Mouse (Mus musculus) embryo, embryonic 11 days (tissue): ENCODE measurements around the gene Nfic.

Experiments
- DNase-seq: peaks from one replicate; pipeline ENCODE4 v3.0.0-alpha.2; 2015

The Nfic gene

GRCm38 (mm10) chr10:81485060-81485449, 29.6 kb upstream of the Nfic start:
- DNase-seq, result no peak

- peak; percentile 35 for DNase-seq
These were observed 29.1 kb upstream of the Nfic start for GRCm38 (mm10) chr10:81484441-81485059.

- DNase-seq, result peak; percentile 49
These were observed 28.5 kb upstream of the Nfic start for GRCm38 (mm10) chr10:81483983-81484382.

DNA sequence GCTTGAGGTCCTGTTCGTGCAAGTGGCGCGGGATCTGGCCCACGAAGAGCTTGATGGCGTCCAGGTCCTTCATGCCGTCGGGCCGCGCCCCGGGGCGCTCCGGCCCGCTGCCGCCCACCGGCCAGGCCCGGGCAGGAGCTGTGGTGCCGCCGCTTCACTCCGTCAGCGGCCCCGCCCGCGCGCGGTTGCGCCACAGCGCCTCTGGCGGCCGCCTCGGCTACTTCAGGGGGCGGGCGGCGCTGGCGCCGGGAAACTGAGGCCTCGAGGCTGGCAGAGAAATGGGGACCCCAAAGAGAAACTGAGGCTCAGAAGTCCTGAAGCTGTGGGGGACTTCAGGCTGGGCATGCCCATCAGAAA, 27.1 kb upstream of the Nfic start, which contains the start of gene Celf5:
TSS of gene Celf5 (minus strand) at position 177 of the 357 bp plus-strand sequence.
- DNase-seq, result peak; percentile 74

DNA sequence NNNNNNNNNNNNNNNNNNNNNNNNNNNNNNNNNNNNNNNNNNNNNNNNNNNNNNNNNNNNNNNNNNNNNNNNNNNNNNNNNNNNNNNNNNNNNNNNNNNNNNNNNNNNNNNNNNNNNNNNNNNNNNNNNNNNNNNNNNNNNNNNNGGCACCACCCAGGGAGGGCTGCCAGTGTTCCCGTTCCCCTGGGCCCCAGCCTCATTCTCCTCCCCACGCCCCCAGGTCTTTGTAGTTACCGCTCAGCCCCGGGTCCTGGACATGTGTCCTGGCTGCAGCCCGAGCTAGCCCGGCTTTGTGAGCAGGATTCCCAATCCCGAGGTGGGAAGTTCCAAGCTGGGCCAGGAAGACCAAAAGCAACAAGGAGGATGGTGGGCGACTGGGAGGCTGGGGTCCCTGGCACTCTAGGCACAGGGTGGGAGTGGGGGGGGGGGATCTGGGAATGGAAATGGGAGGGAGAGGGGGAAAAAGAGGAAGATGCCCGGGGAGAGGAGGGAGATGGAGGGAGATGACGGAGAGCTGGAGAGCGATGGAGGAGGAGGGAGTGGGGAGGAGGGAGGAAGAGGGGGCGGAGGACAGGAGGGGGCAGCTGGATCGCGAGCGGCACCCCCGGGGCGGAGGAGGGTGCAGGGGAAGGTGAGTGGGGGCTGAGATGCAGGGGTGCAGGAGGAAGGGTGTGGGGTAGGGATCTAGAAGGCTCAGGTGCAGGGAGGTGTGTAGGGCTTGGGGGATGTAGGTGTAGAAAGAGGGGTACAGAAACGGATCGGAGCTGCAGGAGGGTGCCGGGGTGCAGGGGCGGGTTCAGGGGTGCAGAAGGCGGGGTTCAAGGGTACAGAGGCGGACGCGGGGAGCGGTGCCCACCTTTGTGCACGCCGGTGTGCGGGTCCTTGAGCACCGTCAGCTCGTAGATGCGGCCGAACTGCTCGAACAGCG, 26.4 kb upstream of the Nfic start:
- DNase-seq, result no peak

DNA sequence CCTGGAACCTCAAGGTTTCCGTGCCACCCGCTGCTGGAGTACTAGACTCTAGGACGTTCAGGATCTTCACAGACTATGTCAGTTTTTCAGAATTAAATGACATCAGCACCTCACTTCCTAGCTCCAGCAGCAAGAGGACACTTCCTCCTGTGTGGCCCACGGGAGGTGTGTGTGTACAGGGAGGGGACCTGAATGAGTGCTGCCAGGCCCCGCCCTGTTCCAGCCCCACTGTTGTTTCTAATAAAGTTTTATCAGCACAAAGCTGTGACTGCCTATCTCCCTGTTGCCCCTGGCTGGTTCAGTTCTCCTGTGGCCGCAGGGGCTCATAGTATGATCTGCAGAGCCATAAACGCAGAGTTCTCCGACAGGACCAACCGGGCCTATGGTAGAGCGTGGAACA, 19.0 kb upstream of the Nfic start:
- DNase-seq, result no peak

DNA sequence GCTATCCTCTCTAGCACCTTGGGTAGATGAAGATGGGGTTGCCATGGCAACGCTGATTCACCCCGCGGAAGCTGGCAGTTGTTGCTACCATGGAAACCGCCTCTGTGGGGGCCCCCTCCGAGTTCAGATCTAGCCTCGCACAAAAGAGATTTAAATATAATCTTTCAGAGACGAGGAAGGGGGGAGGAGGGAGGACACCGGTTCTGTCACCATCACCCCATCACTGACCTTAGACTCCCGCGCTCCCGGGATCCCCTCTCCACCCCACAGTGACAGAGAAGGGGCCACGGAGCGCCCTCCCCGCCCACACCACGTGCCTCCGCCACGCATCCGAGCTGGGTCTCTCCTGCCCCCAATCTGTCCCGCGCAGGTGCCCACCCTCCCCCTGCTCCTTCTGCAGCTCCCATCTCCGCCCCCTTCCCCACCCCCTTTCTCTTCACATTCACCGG, 17.6 kb upstream of the Nfic start:
- DNase-seq, result peak; percentile 83

DNA sequence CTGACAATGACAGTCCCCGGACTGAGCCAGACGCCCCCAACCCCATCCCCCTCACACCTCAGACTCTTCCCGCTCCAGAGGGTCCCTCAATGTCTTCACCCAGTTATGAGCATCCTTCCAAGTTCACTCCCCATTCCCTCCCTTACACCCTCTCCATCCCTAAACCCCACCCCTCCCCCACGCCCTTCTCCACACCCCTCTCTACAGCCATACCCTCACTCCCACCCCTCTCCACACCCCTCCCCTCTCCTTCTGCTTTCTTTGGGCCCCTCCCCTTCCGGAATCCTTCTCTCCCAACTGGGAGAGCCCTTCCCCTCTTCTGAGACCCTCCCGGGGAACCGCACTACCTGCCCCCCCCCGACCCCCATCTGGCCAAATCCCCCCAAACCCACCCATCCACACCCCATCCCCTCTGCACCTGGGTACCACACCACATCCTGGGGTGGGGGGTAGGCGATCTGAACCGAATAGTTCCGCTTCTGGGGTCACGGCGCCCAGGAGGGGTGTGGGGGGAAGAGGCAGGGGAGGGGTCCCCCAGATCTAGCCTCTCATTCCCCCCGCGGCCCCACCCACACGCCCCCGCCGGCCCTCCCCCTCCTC, 17.1 kb upstream of the Nfic start:
- peak; percentile 43 for DNase-seq

DNA sequence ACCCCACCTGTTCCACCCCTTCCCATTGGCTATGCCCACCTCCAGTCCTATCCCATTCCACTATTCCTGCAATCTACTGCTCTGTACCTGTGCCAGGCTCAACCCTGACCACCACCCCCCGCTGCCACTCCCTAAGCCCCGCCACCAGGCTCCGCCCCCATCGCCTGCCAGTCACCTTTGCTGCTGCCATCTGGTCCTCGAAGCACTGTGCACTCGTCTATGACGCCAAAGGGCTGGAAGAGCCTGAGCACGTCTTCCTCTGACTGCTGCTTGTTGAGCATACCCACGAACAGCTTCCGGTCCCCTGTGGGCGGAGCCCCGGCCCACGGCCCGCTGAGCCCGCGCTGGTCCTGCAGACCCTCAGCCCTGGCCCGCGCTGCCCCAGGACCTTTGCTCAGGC, 15.0 kb upstream of the Nfic start:
- DNase-seq, result no peak

- no peak for DNase-seq
These were observed 13.8 kb upstream of the Nfic start for GRCm38 (mm10) chr10:81469253-81469652.

DNA sequence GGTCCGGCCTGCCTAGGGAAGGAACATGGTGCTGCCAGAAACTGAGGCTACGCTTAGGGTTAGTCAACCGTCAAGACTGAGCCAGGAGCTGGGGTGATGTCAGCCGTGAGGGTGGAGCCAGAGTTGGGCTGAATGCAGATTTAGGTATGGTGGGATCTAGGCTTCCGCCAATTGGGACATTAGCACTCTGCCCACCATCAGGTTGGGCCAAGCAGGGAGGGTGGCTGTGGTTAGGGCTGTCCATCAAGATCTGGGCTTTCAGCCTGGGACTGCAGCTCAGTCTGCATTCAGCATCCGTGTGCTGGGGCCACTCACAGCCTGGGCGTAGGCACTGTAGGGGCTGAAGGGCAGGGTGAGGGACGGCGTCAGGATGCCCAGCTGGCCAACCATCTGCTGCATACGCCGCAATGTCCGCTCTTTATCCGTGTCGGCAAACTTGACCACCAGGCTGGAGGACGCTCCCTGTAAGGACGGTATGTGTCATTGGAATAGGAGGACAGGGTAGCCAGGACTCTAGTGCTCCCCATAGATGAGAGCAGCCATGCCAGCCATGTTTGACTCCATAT, 12.3 kb upstream of the Nfic start:
- no peak for DNase-seq

GRCm38 (mm10) chr10:81466881-81467280, 11.4 kb upstream of the Nfic start:
- DNase-seq, result no peak

DNA sequence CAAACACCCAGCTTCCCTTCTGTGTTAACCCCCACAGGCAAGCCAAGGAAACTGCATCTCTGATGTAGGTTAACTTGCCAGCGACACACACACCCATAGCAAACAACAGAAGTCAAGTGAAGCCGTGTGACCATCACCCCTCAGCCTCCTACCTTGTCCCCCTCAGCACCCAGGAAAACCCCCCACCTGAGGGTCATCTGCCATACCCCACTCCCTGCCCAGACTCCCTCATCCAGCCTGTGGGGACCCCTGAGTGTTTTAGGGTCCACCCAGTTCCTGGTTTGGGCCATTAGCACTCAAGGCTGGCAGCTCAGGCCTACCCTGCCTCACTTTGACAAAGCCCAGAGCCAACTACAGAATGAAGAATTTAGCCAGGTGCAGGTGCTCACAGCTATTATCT, 10.6 kb upstream of the Nfic start:
- no peak for DNase-seq

DNA sequence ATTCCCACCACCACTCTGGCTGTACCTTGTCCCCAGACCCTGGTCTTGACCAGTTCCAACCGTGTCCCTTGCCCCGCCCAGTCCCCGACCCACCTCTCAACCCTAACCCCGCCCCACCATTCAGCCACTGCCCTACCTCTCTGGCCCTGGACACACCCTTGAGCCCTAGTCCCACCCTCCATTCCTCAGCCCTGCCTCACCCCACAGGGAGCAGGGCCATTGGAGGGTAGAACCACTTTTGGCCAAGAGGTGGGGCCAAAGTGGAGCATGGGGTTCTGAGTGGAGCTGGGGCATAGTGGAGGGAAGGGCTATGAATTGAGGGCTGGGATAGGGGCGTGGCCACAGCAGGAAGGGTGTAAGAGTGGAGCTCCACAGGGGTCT, 9.8 kb upstream of the Nfic start:
- no peak for DNase-seq

DNA sequence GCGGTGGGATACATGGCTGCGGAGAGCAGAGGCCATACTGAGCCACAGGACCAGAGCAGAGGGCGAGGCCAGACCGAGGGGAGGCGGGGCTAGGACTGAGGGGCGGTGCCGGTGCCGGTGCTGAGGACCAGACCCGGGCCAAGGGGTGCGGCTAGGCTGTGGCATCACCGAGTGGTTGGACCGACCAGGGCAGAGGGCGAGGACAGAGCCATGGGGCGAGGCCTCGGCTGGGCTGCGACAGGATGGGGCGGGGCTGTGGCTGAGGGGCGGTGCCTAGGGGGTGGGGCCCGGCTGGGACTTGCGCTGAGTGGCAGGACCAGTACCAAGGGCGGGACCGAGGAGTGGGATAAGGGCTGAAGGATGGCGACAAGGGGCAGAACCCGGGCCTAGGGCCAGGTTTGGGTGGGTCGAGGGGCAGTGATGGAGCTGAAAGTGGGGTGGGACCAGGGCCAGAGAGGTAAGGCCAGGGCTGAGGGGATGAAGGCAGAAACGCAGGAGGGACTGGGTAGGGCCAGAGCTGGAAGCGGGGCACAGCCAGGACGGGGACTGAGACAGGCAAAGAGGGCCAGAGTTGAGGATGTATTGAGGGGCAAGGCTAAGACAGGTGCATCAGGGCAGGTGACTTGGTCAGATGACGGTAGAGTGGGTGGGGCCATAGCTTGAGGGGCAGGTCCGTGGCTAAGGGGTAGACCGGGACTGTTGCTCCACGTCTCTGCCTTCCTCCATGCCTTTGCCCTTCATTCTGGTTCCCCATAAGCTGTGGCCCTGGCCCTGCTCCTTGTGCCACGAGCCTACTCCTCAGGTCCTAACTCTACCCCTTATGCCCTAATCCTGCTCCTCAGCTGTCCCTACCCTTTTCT, 9.2 kb upstream of the Nfic start:
- DNase-seq, result peak; percentile 83

GRCm38 (mm10) chr10:81463531-81463930, 8.1 kb upstream of the Nfic start:
- DNase-seq, result no peak

DNA sequence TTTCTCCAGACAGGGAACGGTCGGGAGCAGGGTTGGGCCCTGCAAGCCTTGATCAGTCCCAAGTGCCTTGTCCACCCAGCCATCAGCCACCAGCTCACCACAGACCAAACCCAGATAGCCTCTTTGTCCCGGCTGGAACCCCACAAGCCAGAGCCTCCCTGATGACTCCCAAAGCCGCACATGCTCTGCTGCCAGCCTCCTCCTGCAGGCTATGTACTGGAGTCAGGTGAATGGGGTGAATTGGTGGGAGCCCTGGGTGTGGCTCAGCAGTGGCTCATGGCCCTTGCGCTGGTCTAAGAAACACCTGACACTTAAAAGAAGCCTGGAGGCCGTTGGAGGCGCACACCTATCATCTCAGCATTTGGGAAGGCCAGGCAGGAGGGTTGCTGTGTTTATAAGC, 7.5 kb upstream of the Nfic start:
- DNase-seq, result no peak

DNA sequence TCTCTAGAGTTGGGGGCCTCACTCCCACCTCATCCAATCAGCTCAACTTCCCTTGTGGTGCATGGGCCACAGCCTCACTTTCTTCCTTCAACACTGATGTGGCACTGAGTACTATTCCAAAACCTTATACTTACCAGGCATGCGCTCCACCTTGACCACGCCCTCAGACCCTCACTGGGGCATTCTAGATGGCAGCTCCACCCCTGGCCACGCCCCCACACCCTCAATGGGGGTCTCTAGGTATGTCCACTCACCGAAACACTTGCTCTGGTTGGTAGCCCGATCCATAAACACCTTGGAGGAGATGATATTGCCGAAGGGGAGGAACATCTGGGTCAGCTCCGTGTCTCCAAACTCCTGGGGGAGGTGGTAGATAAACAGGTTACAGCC, 7.0 kb upstream of the Nfic start:
- no peak for DNase-seq

DNA sequence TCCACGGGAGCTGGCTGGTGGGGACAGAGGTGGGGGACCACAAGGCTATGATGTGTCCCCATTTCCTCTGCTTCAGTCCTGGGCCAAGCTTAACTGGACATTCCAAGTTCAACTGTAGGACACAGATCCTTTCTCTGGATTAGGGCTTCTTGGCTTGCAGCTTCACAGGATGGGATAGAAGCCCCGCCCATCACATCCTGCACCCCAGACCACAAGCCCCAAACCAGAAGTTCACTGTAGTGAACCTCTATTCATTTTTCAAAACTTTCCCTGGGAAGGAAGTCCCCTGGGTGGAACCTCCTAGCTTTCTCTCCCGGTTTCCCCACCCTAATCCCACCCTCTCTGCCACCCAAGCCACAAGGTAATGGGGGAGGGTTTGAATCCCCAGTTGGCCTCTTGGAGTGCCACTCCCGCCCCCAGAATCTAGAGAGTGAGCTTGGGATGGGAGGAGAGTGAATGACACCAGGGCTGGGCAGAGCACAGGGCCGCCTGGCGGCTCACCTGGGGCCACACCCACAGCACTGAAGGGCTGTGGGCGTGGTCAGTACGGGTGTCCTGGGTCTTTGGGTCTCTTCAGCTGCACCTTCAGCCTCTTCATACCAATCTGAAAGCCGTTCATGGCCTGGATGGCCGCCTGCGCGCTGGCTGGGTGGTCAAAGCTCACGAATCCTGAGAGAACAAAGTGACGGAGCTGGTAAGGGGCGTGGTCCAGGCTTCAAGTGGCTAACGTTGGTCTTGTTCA, 6.4 kb upstream of the Nfic start:
- DNase-seq, result no peak

DNA sequence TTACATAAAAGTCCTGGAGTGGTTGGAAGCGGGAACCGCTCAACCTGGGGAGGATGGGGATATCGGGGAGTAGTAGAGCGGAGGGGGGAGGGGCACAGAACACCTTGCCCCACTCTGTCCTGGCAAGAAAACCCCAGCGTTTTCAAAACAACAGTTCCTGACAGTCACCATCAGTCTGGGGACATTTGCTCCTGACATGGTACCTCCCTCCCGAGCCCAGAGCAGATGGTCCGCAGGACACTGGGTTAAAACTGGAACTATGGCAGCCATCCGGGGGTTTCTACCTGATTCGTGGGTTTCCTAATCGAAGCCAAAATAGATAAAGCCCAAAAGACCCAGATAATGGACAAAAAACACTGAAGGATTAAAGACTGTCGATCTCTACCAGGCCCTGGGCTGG, 5.5 kb upstream of the Nfic start:
- DNase-seq, result no peak

- DNase-seq, result no peak
These were observed 5.0 kb upstream of the Nfic start for GRCm38 (mm10) chr10:81460471-81460870.

GRCm38 (mm10) chr10:81459399-81459798, 4.0 kb upstream of the Nfic start:
- no peak for DNase-seq
